Mouse (Mus musculus) intestine, embryonic 15.5 days (tissue): Measurements from ENCODE around the gene Mtmr12. TPM values are rescaled to one million over a fixed set of nuclear protein-coding genes. Genes with fewer than 3 reads are reported as not detected.
"Not testable (repeated sequence)": the region's sequence is repeated elsewhere in the genome, so short reads cannot be mapped to it uniquely, and the experiment has no call there.

Source experiments
- ATAC-seq: fragments of 200-750 bp; cut with Nextera tagmentation; 2 replicates; pipeline ENCODE4 v1.8.0; 2017; ENCODE audit warnings: moderate TSS enrichment, moderate library complexity
- H3K27ac ChIP-seq: fragments of 300-500 bp; sonication (generic); 2 replicates; pipeline ENCODE4 v1.5.1; 2015; ENCODE audit warnings: mild to moderate bottlenecking, inconsistent platforms
- H3K27me3 ChIP-seq: fragments of 300-500 bp; sonication (generic); replicated peaks from 2 replicates; pipeline ENCODE4 v1.6.1; 2015; ENCODE audit warnings: inconsistent platforms
- H3K36me3 ChIP-seq: fragments of 300-500 bp; sonication (generic); 2 replicates; pipeline ENCODE4 v1.6.1; 2015; ENCODE audit warnings: inconsistent platforms
- H3K4me1 ChIP-seq: fragments of 300-500 bp; sonication (generic); replicated peaks from 2 replicates; pipeline ENCODE4 v1.6.1; 2015; ENCODE audit warnings: inconsistent platforms
- H3K4me2 ChIP-seq: fragments of 300-500 bp; sonication (generic); replicated peaks from 2 replicates; pipeline ENCODE4 v1.6.1; 2015; ENCODE audit warnings: mild to moderate bottlenecking, inconsistent platforms
- H3K4me3 ChIP-seq: fragments of 300-500 bp; sonication (generic); replicated peaks from 2 replicates; pipeline ENCODE4 v1.5.1; 2015; ENCODE audit warnings: inconsistent platforms
- H3K9ac ChIP-seq: fragments of 300-500 bp; sonication (generic); 2 replicates; pipeline ENCODE4 v1.6.1; 2015; ENCODE audit warnings: inconsistent platforms
- H3K9me3 ChIP-seq: fragments of 300-500 bp; sonication (generic); 2 replicates; pipeline ENCODE4 v1.6.1; 2016; ENCODE audit warnings: inconsistent platforms
- WGBS: fragments of 180-500 bp; shearing (Covaris S2); methylation state at CpG from one replicate; pipeline ENCODE4 v1.1.7; 2015; 5-methylcytosine and 5-hydroxymethylcytosine counted together
- polyA plus RNA-seq: library from polyadenylated mRNA; unstranded; fragments of >200 nt; fragmentation: Nextera tagmentation; extraction: Ambion mirVana; gene quantifications from 2 replicates; pipeline ENCODE4 v1.2.1, GENCODE M21; 2015

Gene Mtmr12
- polyA plus RNA-seq, 1 experiment from 2014 or later, result 16.6 TPM

GRCm38 (mm10) chr15:12202456-12202855 lies 2.4 kb upstream of the Mtmr12 start:
- Histone ChIP-seq H3K27ac (no peak overlapping the region), H3K4me2 (no peak overlapping the region), H3K36me3 (no peaks in the 10 kb centered on the region), H3K9ac (no peak overlapping the region), H3K4me3 (no peak overlapping the region), H3K9me3 (no peaks in the 10 kb centered on the region), H3K27me3 (no peaks in the 10 kb centered on the region), H3K4me1 (peaks cover 23% of the 10 kb centered on the region)
- 72% methylated on average over 3 of the region's 3 CpGs for WGBS
- ATAC-seq, result no peak

- not testable (repeated sequence) for ATAC-seq, H3K27ac ChIP-seq, H3K4me2 ChIP-seq, H3K27me3 ChIP-seq, H3K9ac ChIP-seq, H3K9me3 ChIP-seq, H3K36me3 ChIP-seq, H3K4me3 ChIP-seq
- 89% methylated on average over 5 of the region's 5 CpGs for WGBS
- peaks cover 28% of the 10 kb centered on the region for H3K4me1 ChIP-seq
These were observed 1.8 kb upstream of the Mtmr12 start for GRCm38 (mm10) chr15:12203008-12203407.

GRCm38 (mm10) chr15:12203512-12204318 lies 1.1 kb upstream of the Mtmr12 start:
- no peak for ATAC-seq
- Histone ChIP-seq H3K4me2 (peak overlapping the region; percentile 61), H3K27me3 (no peaks in the 10 kb centered on the region), H3K4me3 (peak overlapping the region; percentile 96), H3K36me3 (no peaks in the 10 kb centered on the region), H3K9ac (peak overlapping the region; percentile 36), H3K9me3 (no peaks in the 10 kb centered on the region), H3K4me1 (peaks cover 31% of the 10 kb centered on the region), H3K27ac (peak overlapping the region; percentile 77)
- WGBS, result 20% methylated on average over 10 of the region's 10 CpGs

- ATAC-seq, result peak; percentile 83
- Histone ChIP-seq H3K9me3 (no peaks in the 10 kb centered on the region), H3K27me3 (no peaks in the 10 kb centered on the region), H3K4me2 (peak overlapping the region; percentile 70), H3K9ac (peak overlapping the region; percentile 93), H3K36me3 (no peaks in the 10 kb centered on the region), H3K27ac (peak overlapping the region; percentile 89), H3K4me1 (peaks cover 34% of the 10 kb centered on the region), H3K4me3 (peak overlapping the region; percentile 96)
- under 1% methylated on average over 63 of the region's 73 CpGs for WGBS
These were observed 503 bp downstream of the Mtmr12 start for GRCm38 (mm10) chr15:12205160-12205901.

DNA sequence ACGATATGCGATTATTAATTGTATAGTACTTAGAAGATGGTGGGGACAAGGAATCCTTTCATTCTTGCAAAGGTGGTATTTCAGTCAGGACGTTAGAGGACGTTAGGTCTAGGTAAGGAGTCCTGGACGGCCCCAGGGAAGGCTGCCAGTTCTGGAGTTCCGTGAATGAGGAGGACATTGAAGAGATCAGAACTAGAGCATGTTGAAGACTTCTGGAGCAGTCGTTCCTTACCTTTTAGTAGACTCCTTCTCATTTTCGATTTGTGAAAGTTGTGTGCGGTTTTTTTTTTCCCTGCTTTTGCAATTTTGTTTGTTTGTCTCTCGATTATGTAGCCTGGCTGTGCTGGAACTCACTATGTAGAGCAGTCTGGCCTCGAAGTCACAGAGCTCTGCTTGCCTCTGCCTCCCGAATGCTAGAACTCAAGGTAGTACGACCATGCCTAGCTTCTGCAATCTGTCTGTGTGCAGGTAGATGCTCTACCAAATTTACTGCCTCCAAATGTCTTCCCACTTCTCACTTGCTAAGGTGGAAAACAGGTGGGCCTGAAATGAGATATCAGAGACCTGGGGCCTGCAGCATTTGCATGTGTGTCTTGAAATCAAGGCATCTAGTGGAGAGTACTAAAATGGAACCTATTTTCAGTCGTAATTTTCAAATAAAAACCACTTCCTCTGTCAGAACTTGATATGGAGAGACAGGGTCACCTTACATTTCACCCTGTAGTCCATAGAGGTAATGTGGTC lies 1.2 kb downstream of the Mtmr12 start:
- Histone ChIP-seq H3K27me3 (no peaks in the 10 kb centered on the region), H3K4me1 (peaks cover 34% of the 10 kb centered on the region), H3K9ac (peak overlapping the region; percentile 93), H3K27ac (0 out of 2 replicates have a peak overlapping the region, but pooled peaks have one; percentile 89), H3K9me3 (no peaks in the 10 kb centered on the region), H3K4me2 (peak overlapping the region; percentile 70), H3K36me3 (no peaks in the 10 kb centered on the region), H3K4me3 (peak overlapping the region; percentile 96)
- WGBS, result 31% methylated on average over 14 of the region's 14 CpGs
- ATAC-seq, result no peak

DNA sequence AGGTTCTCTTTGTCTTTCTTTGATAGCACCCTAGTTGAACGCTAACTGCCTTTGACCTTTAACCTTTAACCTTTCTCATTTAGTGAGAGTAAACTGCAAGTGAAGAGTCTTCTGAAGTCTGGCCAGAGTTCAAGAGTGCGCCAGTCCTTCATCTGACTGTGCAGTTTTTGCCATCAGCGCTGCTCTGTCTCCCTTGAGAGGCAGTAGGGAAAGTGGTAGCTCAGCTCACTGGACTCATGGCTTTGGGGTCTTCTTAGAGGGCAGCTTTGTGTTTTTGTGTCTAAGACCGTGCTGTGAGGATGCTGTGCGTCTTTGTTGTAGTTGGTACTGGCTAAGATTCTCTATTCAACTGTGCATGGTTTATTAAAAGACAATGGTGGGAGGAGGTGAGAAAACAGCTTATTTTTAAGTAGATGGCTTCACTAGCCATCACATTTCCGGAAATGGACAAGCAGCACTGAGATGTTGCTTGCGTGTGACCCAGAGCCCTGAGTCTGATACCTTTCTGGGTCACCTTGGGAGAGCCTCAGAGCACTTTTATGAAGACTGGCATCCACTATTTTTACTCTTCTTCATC lies 1.9 kb downstream of the Mtmr12 start:
- Histone ChIP-seq H3K27me3 (no peaks in the 10 kb centered on the region), H3K27ac (no peak overlapping the region), H3K4me2 (peak overlapping the region; percentile 70), H3K36me3 (no peaks in the 10 kb centered on the region), H3K9me3 (no peaks in the 10 kb centered on the region), H3K9ac (no peak overlapping the region), H3K4me1 (peaks cover 36% of the 10 kb centered on the region), H3K4me3 (no peak overlapping the region)
- WGBS, result 65% methylated on average over 7 of the region's 7 CpGs
- ATAC-seq, result no peak

DNA sequence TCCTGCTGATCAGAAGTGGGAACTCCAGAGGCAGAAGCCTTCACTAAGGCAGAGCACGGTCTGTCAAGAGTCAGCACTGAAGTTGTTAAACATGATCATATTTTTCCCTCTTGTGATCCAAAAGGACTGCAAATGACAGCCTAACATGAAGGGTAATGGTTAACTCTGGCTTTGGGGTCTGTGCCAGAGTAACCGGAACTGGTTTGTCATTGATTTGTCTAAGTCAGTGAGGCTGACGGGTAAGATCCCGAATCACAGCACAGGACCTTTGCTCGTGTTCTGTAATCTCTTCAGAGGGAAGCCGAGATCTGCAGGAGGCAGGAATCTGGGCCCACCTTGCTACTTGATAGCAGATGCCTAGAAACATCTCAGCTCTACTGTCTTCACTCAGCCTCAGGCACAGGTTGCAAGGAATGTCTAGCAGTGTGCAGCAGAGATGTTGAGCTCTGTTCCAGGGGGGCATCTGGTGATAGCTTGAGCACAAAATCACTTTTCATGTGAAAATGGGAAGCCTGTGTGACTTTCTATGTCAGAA lies 2.8 kb downstream of the Mtmr12 start:
- 55% methylated on average over 6 of the region's 6 CpGs for WGBS
- H3K4me2 ChIP-seq, result peak overlapping the region; percentile 70; the same call in 1 of the 2 replicates
- no peak for ATAC-seq
- no peaks in the 10 kb centered on the region for H3K9me3 ChIP-seq
- peak overlapping the region; percentile 39; the same call in 1 of the 2 replicates for H3K27ac ChIP-seq
- no peaks in the 10 kb centered on the region for H3K27me3 ChIP-seq
- no peaks in the 10 kb centered on the region for H3K36me3 ChIP-seq
- no peak overlapping the region for H3K4me3 ChIP-seq
- no peak overlapping the region for H3K9ac ChIP-seq
- peaks cover 39% of the 10 kb centered on the region for H3K4me1 ChIP-seq

- WGBS, result 84% methylated on average over 8 of the region's 8 CpGs
- peaks cover 24% of the 10 kb centered on the region; the same call in 1 of the 2 replicates for H3K4me1 ChIP-seq
- H3K4me2 ChIP-seq, result no peak overlapping the region
- H3K4me3 ChIP-seq, result no peak overlapping the region
- no peak overlapping the region for H3K9ac ChIP-seq
- no peak overlapping the region for H3K27ac ChIP-seq
- ATAC-seq, result no peak
- no peaks in the 10 kb centered on the region for H3K27me3 ChIP-seq
- no peaks in the 10 kb centered on the region for H3K36me3 ChIP-seq
- no peaks in the 10 kb centered on the region for H3K9me3 ChIP-seq
These were observed 6.7 kb downstream of the Mtmr12 start for GRCm38 (mm10) chr15:12211577-12211976.

DNA sequence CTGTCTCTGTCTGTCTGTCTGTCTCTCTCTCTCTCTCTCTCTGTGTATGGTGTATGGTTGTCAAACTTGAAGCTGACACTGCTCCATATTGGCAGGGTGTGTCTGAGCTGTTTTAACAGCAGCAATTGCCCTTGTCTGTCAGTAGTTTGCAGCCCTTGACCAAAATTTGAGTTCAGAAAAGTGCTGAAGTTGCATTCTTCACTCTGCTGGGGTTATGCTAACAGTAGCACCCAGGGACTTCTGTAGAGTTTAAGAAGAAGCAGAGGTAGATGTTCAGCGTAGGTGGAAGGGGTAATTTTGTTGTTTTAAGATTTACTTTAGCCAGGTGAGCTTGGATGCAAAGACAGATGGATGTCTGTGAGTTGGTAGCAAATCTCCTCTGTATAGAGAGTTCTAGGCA lies 7.4 kb downstream of the Mtmr12 start:
- Histone ChIP-seq H3K4me1 (peaks cover 17% of the 10 kb centered on the region; the same call in 1 of the 2 replicates), H3K9ac (no peak overlapping the region), H3K9me3 (no peaks in the 10 kb centered on the region), H3K27ac (no peak overlapping the region), H3K36me3 (no peaks in the 10 kb centered on the region), H3K4me3 (no peak overlapping the region), H3K4me2 (no peak overlapping the region), H3K27me3 (no peaks in the 10 kb centered on the region)
- WGBS, result 79% methylated on average over 1 of the region's 1 CpGs
- no peak for ATAC-seq

DNA sequence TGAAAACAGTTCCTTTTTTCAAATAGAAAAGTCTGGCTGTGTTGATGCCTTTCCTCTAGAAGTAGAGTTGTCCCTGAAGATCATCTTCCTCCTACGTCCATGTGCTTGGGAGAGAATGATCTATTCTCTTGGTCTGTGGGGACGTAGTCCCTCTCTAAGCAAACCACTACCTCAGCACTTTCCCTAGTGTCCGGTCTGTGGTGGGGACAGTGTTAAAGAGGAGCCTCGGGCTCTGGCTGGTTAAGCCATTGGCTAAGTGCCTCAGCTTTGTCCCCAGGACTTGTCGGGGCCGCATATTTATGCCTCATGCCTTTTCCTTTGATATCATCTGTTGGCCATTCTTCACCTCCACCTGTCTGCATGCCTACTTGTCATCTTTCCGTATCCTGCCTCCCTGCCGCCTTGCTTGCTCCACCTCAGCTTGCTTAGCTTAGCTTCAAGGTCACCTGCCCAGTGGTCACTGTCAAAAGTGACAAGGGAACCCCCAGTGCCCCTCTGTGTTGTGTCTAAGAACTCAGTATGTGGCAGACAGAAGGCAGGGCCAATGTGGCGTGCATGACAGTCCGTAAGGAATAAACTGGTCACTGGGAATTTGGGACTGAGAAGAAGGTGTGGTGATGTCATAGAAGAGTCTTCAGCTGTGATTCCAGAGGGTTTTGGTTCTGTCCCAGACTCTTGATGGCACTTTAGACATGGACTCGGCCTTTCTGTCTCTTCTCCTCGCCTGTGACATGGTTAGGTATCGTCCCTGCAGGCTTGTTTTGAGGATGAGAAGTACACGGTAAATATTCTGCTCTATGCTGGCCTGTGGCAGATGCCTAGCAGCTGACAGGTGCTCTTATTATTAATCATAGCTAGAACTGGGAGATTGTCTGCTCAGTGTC lies 9.9 kb downstream of the Mtmr12 start:
- no peak for ATAC-seq
- Histone ChIP-seq H3K36me3 (no peaks in the 10 kb centered on the region), H3K4me2 (no peak overlapping the region), H3K9me3 (no peaks in the 10 kb centered on the region), H3K9ac (no peak overlapping the region), H3K27ac (no peak overlapping the region), H3K27me3 (no peaks in the 10 kb centered on the region), H3K4me1 (peaks cover 14% of the 10 kb centered on the region), H3K4me3 (no peak overlapping the region)
- 82% methylated on average over 14 of the region's 14 CpGs for WGBS

- Histone ChIP-seq H3K27ac (no peak overlapping the region), H3K9ac (no peak overlapping the region), H3K9me3 (no peaks in the 10 kb centered on the region), H3K4me2 (no peak overlapping the region), H3K4me1 (peaks cover 17% of the 10 kb centered on the region), H3K27me3 (no peaks in the 10 kb centered on the region), H3K36me3 (no peaks in the 10 kb centered on the region), H3K4me3 (no peak overlapping the region)
- 93% methylated on average over 5 of the region's 5 CpGs for WGBS
- ATAC-seq, result no peak
These were observed 10.5 kb downstream of the Mtmr12 start for GRCm38 (mm10) chr15:12215415-12215718.
